Mouse (Mus musculus) ES-E14 (cell line): ENCODE measurements around the gene Bak1. TPM values are rescaled to one million over a fixed set of nuclear protein-coding genes. Genes with fewer than 3 reads are reported as not detected.

Experiments
- DNase-seq: peaks from one replicate; pipeline ENCODE4 v3.0.0-alpha.2; 2013; ENCODE audit warnings: low read depth, low spot score
- H3K27ac ChIP-seq: 2 replicates; pipeline ENCODE4 v1.5.1; 2012; ENCODE audit warnings: low read depth, mild to moderate bottlenecking, low read length, moderate library complexity, mixed read lengths; ENCODE audit not compliant: poor library complexity, insufficient read depth, severe bottlenecking
- H3K36me3 ChIP-seq: 2 replicates; pipeline ENCODE4 v1.6.1; 2012; ENCODE audit warnings: mild to moderate bottlenecking, low read length, moderate library complexity, mixed read lengths; ENCODE audit not compliant: control insufficient read depth, poor library complexity, insufficient read depth, severe bottlenecking
- H3K4me1 ChIP-seq, 2 experiments: fragments of 150-350 bp in 1 of 2; sonication (generic) in 1 of 2; 2 replicates each; pipeline ENCODE4 v1.6.1; 2012; ENCODE audit warnings: low read length in 2 of 2, mild to moderate bottlenecking in 1 of 2, mixed read lengths in 1 of 2; ENCODE audit not compliant: control insufficient read depth in 2 of 2, insufficient read depth in 2 of 2, poor library complexity in 1 of 2
- H3K4me3 ChIP-seq, 2 experiments: fragments of 150-350 bp in 1 of 2; sonication (generic) in 1 of 2; 2 replicates each; pipeline ENCODE4 v1.5.1; 2012; ENCODE audit warnings: low read length in 2 of 2, low read depth in 1 of 2, mild to moderate bottlenecking in 1 of 2, mixed read lengths in 1 of 2; ENCODE audit not compliant: insufficient read depth in 1 of 2, poor library complexity in 1 of 2, severe bottlenecking in 1 of 2
- H3K9ac ChIP-seq: 2 replicates; pipeline ENCODE4 v1.6.1; 2012; ENCODE audit warnings: low read depth, mild to moderate bottlenecking, low read length, mixed read lengths; ENCODE audit not compliant: poor library complexity, insufficient read depth, severe bottlenecking
- H3K9me3 ChIP-seq: fragments of 150-350 bp; sonication (generic); 2 replicates; pipeline ENCODE4 v1.6.1; 2012; ENCODE audit warnings: low read depth, mild to moderate bottlenecking, low read length; ENCODE audit not compliant: control insufficient read depth, insufficient read depth
- CHD2 ChIP-seq: IDR thresholded peaks from 2 replicates; pipeline ENCODE4 v1.6.1; 2014; ENCODE audit warnings: mild to moderate bottlenecking, low read depth, low read length, inconsistent platforms
- HCFC1 ChIP-seq: IDR thresholded peaks from 2 replicates; pipeline ENCODE4 v1.6.1; 2012; ENCODE audit warnings: low read length, inconsistent platforms, borderline replicate concordance; ENCODE audit not compliant: insufficient read depth
- MAFK ChIP-seq: IDR thresholded peaks from 2 replicates; pipeline ENCODE4 v1.6.1; 2014; ENCODE audit warnings: mild to moderate bottlenecking, low read depth, low read length, inconsistent platforms; ENCODE audit not compliant: insufficient read depth
- ZC3H11A ChIP-seq: IDR thresholded peaks from 2 replicates; pipeline ENCODE4 v1.6.1; 2012; ENCODE audit warnings: low read depth, mild to moderate bottlenecking, inconsistent platforms, low read length, borderline replicate concordance
- ZNF384 ChIP-seq: IDR thresholded peaks from 2 replicates; pipeline ENCODE4 v1.6.1; 2012; ENCODE audit warnings: low read depth, low read length, inconsistent platforms
- in situ Hi-C, 2 experiments: fragments of 600-800 bp; cut with MboI; formaldehyde crosslinking; loops; one replicate each; pipeline ENCODE4 v1.15.1; 2025; ENCODE audit warnings: low sequenced_read_pairs in 2 of 2, inconsistent platforms in 1 of 2; ENCODE audit not compliant: unreplicated experiment in 2 of 2
- total RNA-seq: library from RNA; depleted of rRNA; stranded (reverse); fragments of 300-350 nt; gene quantifications from 2 replicates; pipeline ENCODE4 v1.2.3, GENCODE M21; 2012

Gene Bak1
- total RNA-seq, 1 experiment = 53.2 TPM

- TF ChIP-seq MAFK = no peak
- TF ChIP-seq ZNF384 = no peak
- Histone ChIP-seq H3K9ac (peak overlapping the region; percentile 88), H3K4me3 (peak overlapping the region; percentile 79 to 88), H3K9me3 (no peaks in the 10 kb centered on the region), H3K36me3 (peaks cover 14% of the 10 kb centered on the region; the same call in 1 of the 2 replicates), H3K4me1 (peaks cover 2 to 22% of the 10 kb centered on the region in 2 experiments; a peak in 2 of 4 replicates), H3K27ac (peak overlapping the region; percentile 64; the same call in 1 of the 2 replicates)
- no peak for DNase-seq
- in situ Hi-C loops = no loop called here
Observed at GRCm38 (mm10) chr17:27027460-27028283, 1.1 kb downstream of the Bak1 start.

GRCm38 (mm10) chr17:27025951-27026350 is 2.9 kb downstream of the Bak1 start:
- no peak overlapping the region for H3K27ac ChIP-seq
- H3K9me3 ChIP-seq = no peaks in the 10 kb centered on the region
- H3K4me1 ChIP-seq = peaks cover 2 to 32% of the 10 kb centered on the region in 2 experiments; a peak in 2 of 4 replicates
- H3K9ac ChIP-seq = no peak overlapping the region
- DNase-seq = no peak
- peaks cover 30% of the 10 kb centered on the region for H3K36me3 ChIP-seq
- no peak overlapping the region for H3K4me3 ChIP-seq
- no peak for TF ChIP-seq ZNF384
- TF ChIP-seq CHD2 = no peak
- no peak for TF ChIP-seq ZC3H11A
- in situ Hi-C loops = no loop called here

GRCm38 (mm10) chr17:27025326-27025902 is 3.4 kb downstream of the Bak1 start:
- no peak for DNase-seq
- no peak overlapping the region for H3K9ac ChIP-seq
- H3K9me3 ChIP-seq = no peaks in the 10 kb centered on the region
- no peak overlapping the region for H3K27ac ChIP-seq
- no peak overlapping the region for H3K4me3 ChIP-seq
- TF ChIP-seq ZC3H11A = no peak
- no peak for TF ChIP-seq MAFK
- TF ChIP-seq HCFC1 = no peak
- no peak for TF ChIP-seq ZNF384
- TF ChIP-seq CHD2 = no peak
- H3K4me1 ChIP-seq = peaks cover 2 to 32% of the 10 kb centered on the region in 2 experiments; a peak in 2 of 4 replicates
- in situ Hi-C loops = no loop called here
- peaks cover 35% of the 10 kb centered on the region for H3K36me3 ChIP-seq

- in situ Hi-C loops = no loop called here
Observed at GRCm38 (mm10) chr17:27023342-27023741, 5.5 kb downstream of the Bak1 start.

More at GRCm38 (mm10) chr17:27023342-27023741, 5.5 kb downstream of the Bak1 start:
- Histone ChIP-seq H3K27ac (no peak overlapping the region), H3K4me3 (no peak overlapping the region), H3K4me1 (peaks cover 3 to 35% of the 10 kb centered on the region in 2 experiments; a peak in 3 of 4 replicates), H3K9ac (no peak overlapping the region), H3K36me3 (peaks cover 38% of the 10 kb centered on the region), H3K9me3 (no peaks in the 10 kb centered on the region)
- DNase-seq = no peak
- no peak for TF ChIP-seq MAFK
- TF ChIP-seq ZNF384 = no peak
- TF ChIP-seq HCFC1 = no peak
- TF ChIP-seq ZC3H11A = no peak
- no peak for TF ChIP-seq CHD2
